Mouse (Mus musculus) right cerebral cortex, adult 18-20 months (tissue): Measurements from ENCODE around the gene Foxo4.

Source experiments
- DNase-seq: peaks from one replicate; pipeline ENCODE4 v3.0.0; 2022; ENCODE audit warnings: mixed read lengths

The Foxo4 gene

DNA sequence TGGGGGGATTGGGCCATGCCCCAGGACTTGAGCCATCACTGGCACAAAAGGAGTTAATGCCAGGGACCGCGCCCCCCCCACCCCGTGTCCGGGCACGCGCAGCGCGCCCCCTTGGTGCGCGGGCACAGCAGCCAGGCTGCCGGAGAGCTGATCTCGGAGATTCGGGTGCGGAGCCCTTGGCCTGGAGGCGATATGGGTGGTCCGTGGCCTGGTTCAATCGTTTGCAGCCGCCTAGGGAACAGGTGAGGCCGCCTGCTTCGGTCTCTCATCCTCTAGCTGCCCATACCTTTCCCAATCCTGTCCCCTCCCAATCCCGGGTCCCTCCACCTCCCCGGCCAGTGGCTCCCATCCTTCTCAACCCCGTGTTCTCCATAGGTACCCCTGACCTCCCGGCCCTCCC is 44.7 kb downstream of the Foxo4 start, which contains the start of gene Nlgn3:
Gene Nlgn3, plus strand, starts transcription at position 114 of the 400 bp plus-strand sequence.
- no peak for DNase-seq

DNA sequence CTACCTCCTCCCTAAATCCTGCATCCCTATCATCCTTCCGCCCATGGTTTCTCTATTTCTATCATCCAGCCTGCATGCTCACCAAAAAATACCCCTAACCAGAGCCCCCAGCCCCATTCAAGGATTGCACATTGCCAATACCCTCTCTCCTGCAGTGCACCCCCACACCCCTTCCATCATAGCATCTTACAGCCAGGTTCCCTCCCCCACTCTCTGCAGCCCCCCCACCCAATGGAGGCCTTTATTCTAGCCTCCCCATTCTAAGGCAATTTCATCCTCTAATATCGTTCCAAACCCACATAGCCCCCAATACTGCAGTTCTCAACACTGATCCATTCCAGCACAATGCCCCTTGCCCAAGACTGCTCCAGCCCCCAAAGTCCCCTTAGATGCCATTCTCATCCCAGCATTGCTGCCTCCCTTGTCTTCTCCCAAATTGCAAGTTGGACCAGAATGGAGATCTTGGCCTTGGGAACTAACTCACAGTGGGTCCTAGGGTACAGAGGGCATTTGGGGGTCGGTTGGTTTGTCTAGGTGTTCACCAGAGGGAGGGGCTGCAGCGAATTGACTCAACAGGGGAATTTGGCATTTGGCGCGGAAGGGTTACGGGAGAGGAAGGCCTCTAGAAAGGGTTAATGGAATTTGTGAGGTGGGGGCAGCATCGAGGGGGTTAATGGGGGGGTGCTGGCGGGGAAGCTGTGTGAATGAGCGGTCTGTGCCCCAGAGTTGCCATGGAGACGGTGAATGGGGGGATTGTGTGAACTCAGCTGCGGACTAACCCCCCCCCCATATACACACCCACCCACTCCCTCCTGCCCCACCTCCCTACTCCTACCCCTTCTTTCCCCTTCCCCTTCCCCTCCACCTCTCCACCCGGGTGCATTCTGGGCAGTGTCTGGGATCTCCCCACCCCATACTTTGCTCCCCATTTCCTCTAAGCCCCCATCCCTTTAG is 45.4 kb downstream of the Foxo4 start:
- no peak for DNase-seq

DNA sequence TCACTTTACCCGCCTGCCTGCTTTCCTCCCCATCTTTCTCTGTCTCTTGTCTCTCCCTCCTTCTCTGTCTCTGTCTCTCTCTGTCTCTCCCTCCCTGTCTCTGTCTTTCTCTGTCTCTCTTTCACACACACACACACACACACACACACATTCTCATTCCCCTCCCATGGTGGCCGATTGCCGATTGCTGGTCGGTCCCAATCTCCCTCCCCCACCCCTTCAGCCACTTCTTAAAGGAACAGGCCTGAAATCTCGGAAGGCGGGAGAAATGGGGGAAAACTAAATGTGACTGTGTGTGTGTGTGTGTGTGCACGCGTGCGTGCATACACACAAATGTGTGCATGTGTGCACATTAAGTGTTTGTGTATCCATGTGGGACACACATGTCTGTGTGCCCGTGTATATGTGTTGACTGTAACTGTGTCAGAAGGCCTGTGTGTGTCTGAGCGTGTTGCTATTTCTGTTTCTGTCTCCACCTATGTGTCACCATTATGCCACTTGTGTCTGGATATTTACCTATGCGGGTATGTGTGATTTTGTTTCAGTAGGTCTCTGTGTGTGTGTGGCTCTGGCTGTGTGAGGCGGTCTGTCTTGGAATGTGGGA is 46.2 kb downstream of the Foxo4 start:
- DNase-seq = no peak

DNA sequence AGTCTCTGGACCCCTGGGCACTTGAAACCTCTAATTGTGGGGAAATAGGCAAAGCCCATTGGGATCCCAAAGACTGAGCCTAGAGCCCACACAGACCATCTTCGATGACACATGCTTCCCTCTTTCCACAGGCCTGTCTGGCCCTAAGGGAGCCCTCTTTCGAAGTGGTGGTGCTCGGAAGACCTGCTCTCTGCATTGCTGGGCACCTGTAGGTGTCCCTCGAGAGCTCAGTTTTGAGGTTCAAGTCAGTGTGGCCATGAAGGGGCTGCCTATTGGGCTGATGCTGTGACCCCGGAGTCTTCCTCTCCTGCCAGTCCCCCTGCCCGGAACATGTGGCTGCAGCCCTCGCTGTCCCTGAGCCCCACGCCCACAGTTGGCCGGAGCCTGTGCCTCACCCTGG is 47.3 kb downstream of the Foxo4 start:
- DNase-seq = no peak

DNA sequence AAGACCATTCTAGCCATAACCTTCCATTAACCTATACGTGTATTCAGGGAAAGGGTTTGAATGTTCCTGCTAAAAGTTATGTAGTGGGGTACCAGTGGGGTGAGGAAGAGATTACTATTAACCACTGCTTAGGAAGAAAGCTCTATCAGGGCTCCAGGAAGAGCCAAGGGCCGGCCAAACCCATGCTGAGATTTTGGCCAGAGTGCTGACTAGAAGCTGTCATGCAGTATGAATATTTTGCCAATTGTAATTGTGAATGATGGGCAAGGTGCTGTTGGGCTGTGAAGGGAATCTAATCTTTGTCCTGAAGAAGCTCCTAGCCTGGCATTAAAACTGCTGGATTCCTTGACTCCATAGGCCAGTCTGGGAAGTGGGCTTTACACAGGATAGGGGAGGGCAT is 50.3 kb downstream of the Foxo4 start:
- no peak for DNase-seq

DNA sequence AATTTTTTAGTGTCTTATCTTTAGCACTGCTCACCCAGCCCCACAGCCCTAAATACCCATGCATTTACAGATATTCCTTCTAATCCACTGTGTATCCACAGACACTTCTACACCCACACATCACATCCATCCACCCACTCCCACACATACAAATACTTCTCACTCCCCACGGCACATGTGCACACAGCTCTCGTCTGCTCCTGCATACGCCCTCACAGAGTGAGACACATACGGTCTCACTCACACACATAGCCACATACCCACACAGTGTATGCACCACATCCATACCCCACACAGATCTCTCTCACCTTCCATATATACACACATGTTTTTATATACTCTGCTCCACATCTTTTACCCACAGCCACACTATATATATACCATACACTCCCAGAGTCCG is 55.0 kb downstream of the Foxo4 start:
- DNase-seq = no peak
